Mouse (Mus musculus) heart, postnatal 0 days (tissue): ENCODE measurements around the gene Kmt5b. TPM values are rescaled to one million over a fixed set of nuclear protein-coding genes. Genes with fewer than 3 reads are reported as not detected.

Source experiments
- ATAC-seq: fragments of 200-750 bp; cut with Nextera tagmentation; 2 replicates; pipeline ENCODE4 v1.8.0; 2017; ENCODE audit warnings: low read depth, moderate number of reproducible peaks, moderate library complexity; ENCODE audit not compliant: insufficient read depth
- DNase-seq: peaks from one replicate; pipeline ENCODE4 v3.0.0-alpha.2; 2016; ENCODE audit warnings: low spot score
- H3K27ac ChIP-seq: fragments of 300-500 bp; sonication (generic); 2 replicates; pipeline ENCODE4 v1.5.1; 2014; ENCODE audit warnings: low read depth, mild to moderate bottlenecking
- H3K27me3 ChIP-seq: fragments of 300-500 bp; sonication (generic); 2 replicates; pipeline ENCODE4 v1.6.1; 2014; ENCODE audit warnings: low read length, mixed read lengths; ENCODE audit not compliant: control insufficient read depth, insufficient read depth
- H3K36me3 ChIP-seq: fragments of 300-500 bp; sonication (generic); replicated peaks from 2 replicates; pipeline ENCODE4 v1.6.1; 2014; ENCODE audit warnings: low read length, mixed read lengths; ENCODE audit not compliant: control insufficient read depth, insufficient read depth
- H3K4me1 ChIP-seq: fragments of 300-500 bp; sonication (generic); 2 replicates; pipeline ENCODE4 v1.6.1; 2014; ENCODE audit warnings: antibody characterized with exemption; ENCODE audit not compliant: control insufficient read depth, insufficient read depth
- H3K4me2 ChIP-seq: fragments of 300-500 bp; sonication (generic); 2 replicates; pipeline ENCODE4 v1.6.1; 2014; ENCODE audit warnings: low read depth, mild to moderate bottlenecking, low read length, moderate library complexity
- H3K4me3 ChIP-seq: fragments of 300-500 bp; sonication (generic); 2 replicates; pipeline ENCODE4 v1.5.1; 2014; ENCODE audit warnings: low read depth, low read length
- H3K9ac ChIP-seq: fragments of 300-500 bp; sonication (generic); replicated peaks from 2 replicates; pipeline ENCODE4 v1.6.1; 2014; ENCODE audit warnings: low read depth, low read length, mixed read lengths
- H3K9me3 ChIP-seq: fragments of 300-500 bp; sonication (generic); replicated peaks from 2 replicates; pipeline ENCODE4 v1.6.1; 2016; ENCODE audit warnings: low read length; ENCODE audit not compliant: control insufficient read depth
- CTCF ChIP-seq: IDR thresholded peaks from 2 replicates; pipeline ENCODE4 v1.5.1; 2016; ENCODE audit warnings: antibody characterized with exemption, control low read depth, low read depth
- EP300 ChIP-seq: IDR thresholded peaks from 2 replicates; pipeline ENCODE4 v1.6.1; 2016; ENCODE audit warnings: antibody characterized with exemption, low read depth
- WGBS: fragments of 180-500 bp; shearing (Covaris S2); extraction: QIAGEN DNeasy Blood & Tissue Kit; methylation state at CpG from one replicate; pipeline ENCODE4 v1.1.7; 2014; 5-methylcytosine and 5-hydroxymethylcytosine counted together
- polyA plus RNA-seq: library from polyadenylated mRNA; unstranded; fragments of >200 nt; fragmentation: Nextera tagmentation; extraction: Ambion mirVana; gene quantifications from 2 replicates; pipeline ENCODE4 v1.2.1, GENCODE M21; 2015
- total RNA-seq: library from RNA; depleted of rRNA; stranded (reverse); fragments of >200 nt; gene quantifications from 2 replicates; pipeline ENCODE4 v1.2.3, GENCODE M21; 2014; ENCODE audit warnings: low replicate concordance; rRNA removed

The Kmt5b gene
- total and polyA plus RNA-seq, 2 experiments from 2014 or later, result 16.2 to 27.9 TPM

- 87% methylated on average over 1 of the region's 1 CpGs for WGBS
- ATAC-seq, result no peak
- H3K4me2 ChIP-seq, result no peak overlapping the region
- no peak overlapping the region for H3K27ac ChIP-seq
- no peaks in the 10 kb centered on the region for H3K36me3 ChIP-seq
- no peak overlapping the region for H3K9ac ChIP-seq
- H3K4me3 ChIP-seq, result no peak overlapping the region
- H3K27me3 ChIP-seq, result no peaks in the 10 kb centered on the region
- no peak for DNase-seq
- TF ChIP-seq EP300 (no peak), CTCF (no peak)
- H3K9me3 ChIP-seq, result no peaks in the 10 kb centered on the region
- H3K4me1 ChIP-seq, result peaks cover 31% of the 10 kb centered on the region
Observed at GRCm38 (mm10) chr19:3853891-3854290, 86.7 kb downstream of the Kmt5b start.

GRCm38 (mm10) chr19:3855091-3855490 is 87.9 kb downstream of the Kmt5b start:
- H3K4me3 ChIP-seq, result no peak overlapping the region
- H3K27me3 ChIP-seq, result no peaks in the 10 kb centered on the region
- no peaks in the 10 kb centered on the region for H3K36me3 ChIP-seq
- TF ChIP-seq EP300, result no peak
- TF ChIP-seq CTCF, result no peak
- DNase-seq (no peak), ATAC-seq (no peak)
- 69% methylated on average over 6 of the region's 6 CpGs for WGBS
- H3K4me2 ChIP-seq, result no peak overlapping the region
- no peak overlapping the region for H3K9ac ChIP-seq
- H3K27ac ChIP-seq, result no peak overlapping the region
- no peaks in the 10 kb centered on the region for H3K9me3 ChIP-seq
- H3K4me1 ChIP-seq, result peaks cover 31% of the 10 kb centered on the region

GRCm38 (mm10) chr19:3855601-3856000 is 88.4 kb downstream of the Kmt5b start:
- Histone ChIP-seq H3K9me3 (no peaks in the 10 kb centered on the region), H3K27ac (no peak overlapping the region), H3K4me3 (no peak overlapping the region), H3K27me3 (no peaks in the 10 kb centered on the region), H3K4me1 (peaks cover 30% of the 10 kb centered on the region), H3K4me2 (no peak overlapping the region), H3K36me3 (no peaks in the 10 kb centered on the region), H3K9ac (no peak overlapping the region)
- DNase-seq, result no peak
- TF ChIP-seq CTCF (no peak), EP300 (no peak)
- 37% methylated on average over 4 of the region's 4 CpGs for WGBS
- ATAC-seq, result no peak

GRCm38 (mm10) chr19:3857220-3857619 is 90.0 kb downstream of the Kmt5b start:
- H3K4me1 ChIP-seq, result peaks cover 26% of the 10 kb centered on the region
- TF ChIP-seq EP300 (no peak), CTCF (no peak)

GRCm38 (mm10) chr19:3862713-3863112 is 95.5 kb downstream of the Kmt5b start:
- Histone ChIP-seq H3K9ac (no peak overlapping the region), H3K4me2 (no peak overlapping the region), H3K9me3 (no peaks in the 10 kb centered on the region), H3K36me3 (peaks cover 9% of the 10 kb centered on the region), H3K27ac (no peak overlapping the region), H3K27me3 (no peaks in the 10 kb centered on the region), H3K4me3 (no peak overlapping the region), H3K4me1 (no peaks in the 10 kb centered on the region)
- DNase-seq (no peak), ATAC-seq (no peak)
- 60% methylated on average over 2 of the region's 2 CpGs for WGBS
- TF ChIP-seq EP300, result no peak
- no peak for TF ChIP-seq CTCF

More at GRCm38 (mm10) chr19:3857220-3857619, 90.0 kb downstream of the Kmt5b start:
- H3K9me3 ChIP-seq, result no peaks in the 10 kb centered on the region
- 67% methylated on average over 3 of the region's 3 CpGs for WGBS
- H3K27ac ChIP-seq, result no peak overlapping the region
- ATAC-seq (no peak), DNase-seq (no peak)
- no peak overlapping the region for H3K9ac ChIP-seq
- H3K4me2 ChIP-seq, result no peak overlapping the region
- no peaks in the 10 kb centered on the region for H3K27me3 ChIP-seq
- no peak overlapping the region for H3K4me3 ChIP-seq
- H3K36me3 ChIP-seq, result no peaks in the 10 kb centered on the region

GRCm38 (mm10) chr19:3864960-3865359 is 97.7 kb downstream of the Kmt5b start:
- ATAC-seq (no peak), DNase-seq (no peak)
- Histone ChIP-seq H3K4me1 (peaks cover 4% of the 10 kb centered on the region; the same call in 1 of the 2 replicates), H3K4me2 (no peak overlapping the region), H3K27ac (no peak overlapping the region), H3K9me3 (no peaks in the 10 kb centered on the region), H3K36me3 (peaks cover 9% of the 10 kb centered on the region), H3K9ac (no peak overlapping the region), H3K27me3 (no peaks in the 10 kb centered on the region), H3K4me3 (no peak overlapping the region)
- no peak for TF ChIP-seq CTCF
- no peak for TF ChIP-seq EP300
- 81% methylated on average over 2 of the region's 2 CpGs for WGBS

Other genes with a start within 250 kb of the Kmt5b start
- 58.8 and 90.6 TPM in 2 replicates for gene Ppp6r3, start 191.7 kb upstream of the Kmt5b start, total RNA-seq
- 31.1 and 32.4 TPM in 2 replicates for gene Ppp6r3, start 191.7 kb upstream of the Kmt5b start, polyA plus RNA-seq
- 28.0 and 30.5 TPM in 2 replicates for gene Lrp5, start 80.9 kb upstream of the Kmt5b start, total RNA-seq
- gene Lrp5, start 80.9 kb upstream of the Kmt5b start, polyA plus RNA-seq, result 1.8 and 1.9 TPM in 2 replicates
- 17.3 and 19.6 TPM in 2 replicates for gene 1810055G02Rik, start 59.1 kb upstream of the Kmt5b start, total RNA-seq
- 10.8 and 12.2 TPM in 2 replicates for gene 1810055G02Rik, start 59.1 kb upstream of the Kmt5b start, polyA plus RNA-seq
- gene Chka, start 84.4 kb downstream of the Kmt5b start, total RNA-seq, result 36.3 and 37.6 TPM in 2 replicates
- gene Chka, start 84.4 kb downstream of the Kmt5b start, polyA plus RNA-seq, result 13.3 and 13.6 TPM in 2 replicates
- 32.1 and 44.9 TPM in 2 replicates for gene Tcirg1, start 139.7 kb downstream of the Kmt5b start, total RNA-seq
- gene Tcirg1, start 139.7 kb downstream of the Kmt5b start, polyA plus RNA-seq, result 12.8 and 14.1 TPM in 2 replicates
- gene Ndufs8, start 145.4 kb downstream of the Kmt5b start, total RNA-seq, result 506 and 520 TPM in 2 replicates
- 681 and 696 TPM in 2 replicates for gene Ndufs8, start 145.4 kb downstream of the Kmt5b start, polyA plus RNA-seq
- 1.9 and 2.1 TPM in 2 replicates for gene Aldh3b1, start 162.4 kb downstream of the Kmt5b start, total RNA-seq
- 3.1 and 3.2 TPM in 2 replicates for gene Aldh3b1, start 162.4 kb downstream of the Kmt5b start, polyA plus RNA-seq
- gene Unc93b1, start 167.8 kb downstream of the Kmt5b start, total RNA-seq, result 11.9 and 29.6 TPM in 2 replicates
- 15.5 and 18.1 TPM in 2 replicates for gene Unc93b1, start 167.8 kb downstream of the Kmt5b start, polyA plus RNA-seq
- gene Aldh3b3, start 191.2 kb downstream of the Kmt5b start, total RNA-seq, result not detected in 2 replicates
- gene Aldh3b3, start 191.2 kb downstream of the Kmt5b start, polyA plus RNA-seq, result 0.22 and 0.29 TPM in 2 replicates
- 3.9 TPM in 1 of 2 replicates, not detected in the other for gene Aldh3b2, start 204.9 kb downstream of the Kmt5b start, total RNA-seq
- 0.18 TPM in 2 replicates for gene Aldh3b2, start 204.9 kb downstream of the Kmt5b start, polyA plus RNA-seq
- gene Acy3, start 219.1 kb downstream of the Kmt5b start, total RNA-seq, result 32.3 and 74.8 TPM in 2 replicates
- 21.5 and 22.6 TPM in 2 replicates for gene Acy3, start 219.1 kb downstream of the Kmt5b start, polyA plus RNA-seq
- not detected in 2 replicates for gene Tbx10, start 225.3 kb downstream of the Kmt5b start, total RNA-seq
- not detected in 2 replicates for gene Tbx10, start 225.3 kb downstream of the Kmt5b start, polyA plus RNA-seq
- gene Nudt8, start 233.2 kb downstream of the Kmt5b start, total RNA-seq, result 110 and 175 TPM in 2 replicates
- gene Nudt8, start 233.2 kb downstream of the Kmt5b start, polyA plus RNA-seq, result 131 and 138 TPM in 2 replicates
- gene Gm49405, start 233.2 kb downstream of the Kmt5b start, total RNA-seq, result 4.0 and 7.0 TPM in 2 replicates
- 3.6 and 4.0 TPM in 2 replicates for gene Gm49405, start 233.2 kb downstream of the Kmt5b start, polyA plus RNA-seq
- gene Doc2g, start 235.9 kb downstream of the Kmt5b start, total RNA-seq, result 158 and 202 TPM in 2 replicates
- 114 and 116 TPM in 2 replicates for gene Doc2g, start 235.9 kb downstream of the Kmt5b start, polyA plus RNA-seq
- gene Ndufv1, start 245.4 kb downstream of the Kmt5b start, total RNA-seq, result 910 and 941 TPM in 2 replicates
- gene Ndufv1, start 245.4 kb downstream of the Kmt5b start, polyA plus RNA-seq, result 1,083 and 1,090 TPM in 2 replicates